Mouse (Mus musculus) midbrain, embryonic 13.5 days (tissue): Measurements from ENCODE around the gene Akr1b3. TPM values are rescaled to one million over a fixed set of nuclear protein-coding genes. Genes with fewer than 3 reads are reported as not detected.

ENCODE experiments used
- ATAC-seq: fragments of 200-750 bp; cut with Nextera tagmentation; 2 replicates; pipeline ENCODE4 v1.8.0; 2017; ENCODE audit warnings: mild to moderate bottlenecking, moderate TSS enrichment, moderate library complexity
- H3K27ac ChIP-seq: fragments of 300-500 bp; sonication (generic); 2 replicates; pipeline ENCODE4 v1.5.1; 2015; ENCODE audit warnings: inconsistent platforms, mild to moderate bottlenecking, moderate library complexity
- H3K27me3 ChIP-seq: fragments of 300-500 bp; sonication (generic); 2 replicates; pipeline ENCODE4 v1.6.1; 2015; ENCODE audit warnings: mild to moderate bottlenecking, inconsistent platforms
- H3K36me3 ChIP-seq: fragments of 300-500 bp; sonication (generic); 2 replicates; pipeline ENCODE4 v1.6.1; 2015; ENCODE audit warnings: mild to moderate bottlenecking, inconsistent platforms
- H3K4me1 ChIP-seq: fragments of 300-500 bp; sonication (generic); replicated peaks from 2 replicates; pipeline ENCODE4 v1.6.1; 2015; ENCODE audit warnings: inconsistent platforms
- H3K4me2 ChIP-seq: fragments of 300-500 bp; sonication (generic); replicated peaks from 2 replicates; pipeline ENCODE4 v1.6.1; 2015; ENCODE audit warnings: moderate library complexity, mild to moderate bottlenecking, inconsistent platforms
- H3K4me3 ChIP-seq: fragments of 300-500 bp; sonication (generic); replicated peaks from 2 replicates; pipeline ENCODE4 v1.5.1; 2015; ENCODE audit warnings: mild to moderate bottlenecking, inconsistent platforms
- H3K9ac ChIP-seq: fragments of 300-500 bp; sonication (generic); replicated peaks from 2 replicates; pipeline ENCODE4 v1.6.1; 2015; ENCODE audit warnings: mild to moderate bottlenecking, inconsistent platforms
- H3K9me3 ChIP-seq: fragments of 300-500 bp; sonication (generic); 2 replicates; pipeline ENCODE4 v1.6.1; 2016; ENCODE audit warnings: mild to moderate bottlenecking, inconsistent platforms
- WGBS: fragments of 180-500 bp; shearing (Covaris S2); methylation state at CpG from one replicate; pipeline ENCODE4 v1.1.7; 2015; 5-methylcytosine and 5-hydroxymethylcytosine counted together
- polyA plus RNA-seq: library from polyadenylated mRNA; unstranded; fragments of >200 nt; fragmentation: Nextera tagmentation; extraction: Ambion mirVana; gene quantifications from 2 replicates; pipeline ENCODE4 v1.2.1, GENCODE M21; 2015

Gene Akr1b3
- polyA plus RNA-seq, 1 experiment from 2014 or later: 103 TPM

GRCm38 (mm10) chr6:34290091-34290490 is 27.2 kb downstream of the Akr1b3 start:
- Histone ChIP-seq H3K4me1 (no peaks in the 10 kb centered on the region), H3K27ac (no peak overlapping the region), H3K9ac (no peak overlapping the region), H3K4me3 (no peak overlapping the region), H3K9me3 (no peaks in the 10 kb centered on the region), H3K27me3 (no peaks in the 10 kb centered on the region), H3K4me2 (no peak overlapping the region), H3K36me3 (no peaks in the 10 kb centered on the region)
- ATAC-seq: no peak
- WGBS: 92% methylated on average over 17 of the region's 17 CpGs

GRCm38 (mm10) chr6:34288098-34288497 is 29.2 kb downstream of the Akr1b3 start:
- WGBS: 82% methylated on average over 10 of the region's 10 CpGs
- no peak for ATAC-seq

DNA sequence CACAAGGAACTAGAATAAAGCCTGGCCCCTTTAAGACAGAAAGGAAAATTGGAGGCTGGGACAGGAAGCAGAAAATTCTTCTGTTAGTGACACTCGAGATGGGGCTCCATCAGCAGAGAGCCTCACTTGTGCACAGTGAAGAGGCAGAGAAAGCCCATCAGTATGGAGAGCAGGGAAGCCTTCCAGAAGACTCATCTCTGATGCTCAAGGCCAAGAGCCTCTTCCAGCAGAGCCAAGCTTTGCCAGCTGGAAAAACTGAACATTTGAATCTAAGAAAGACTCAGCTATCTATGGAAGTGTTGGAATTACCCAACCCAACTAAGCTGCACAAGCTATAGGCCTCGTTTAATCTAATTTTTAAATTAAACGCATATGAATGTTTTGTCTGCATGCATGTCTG is 30.4 kb downstream of the Akr1b3 start:
- H3K36me3 ChIP-seq: no peaks in the 10 kb centered on the region
- H3K9ac ChIP-seq: no peak overlapping the region
- H3K4me1 ChIP-seq: no peaks in the 10 kb centered on the region
- H3K9me3 ChIP-seq: no peaks in the 10 kb centered on the region
- 84% methylated on average over 3 of the region's 3 CpGs for WGBS
- H3K27me3 ChIP-seq: no peaks in the 10 kb centered on the region
- no peak overlapping the region for H3K4me2 ChIP-seq
- ATAC-seq: no peak
- H3K27ac ChIP-seq: no peak overlapping the region
- H3K4me3 ChIP-seq: no peak overlapping the region

More at GRCm38 (mm10) chr6:34288098-34288497, 29.2 kb downstream of the Akr1b3 start:
- no peaks in the 10 kb centered on the region for H3K36me3 ChIP-seq
- no peak overlapping the region for H3K4me3 ChIP-seq
- no peak overlapping the region for H3K9ac ChIP-seq
- no peaks in the 10 kb centered on the region for H3K4me1 ChIP-seq
- H3K9me3 ChIP-seq: no peaks in the 10 kb centered on the region
- H3K4me2 ChIP-seq: no peak overlapping the region
- H3K27ac ChIP-seq: no peak overlapping the region
- H3K27me3 ChIP-seq: no peaks in the 10 kb centered on the region

- no peaks in the 10 kb centered on the region for H3K4me1 ChIP-seq
- WGBS: 79% methylated on average over 5 of the region's 5 CpGs
These were observed 38.9 kb downstream of the Akr1b3 start for GRCm38 (mm10) chr6:34278385-34278784.

DNA sequence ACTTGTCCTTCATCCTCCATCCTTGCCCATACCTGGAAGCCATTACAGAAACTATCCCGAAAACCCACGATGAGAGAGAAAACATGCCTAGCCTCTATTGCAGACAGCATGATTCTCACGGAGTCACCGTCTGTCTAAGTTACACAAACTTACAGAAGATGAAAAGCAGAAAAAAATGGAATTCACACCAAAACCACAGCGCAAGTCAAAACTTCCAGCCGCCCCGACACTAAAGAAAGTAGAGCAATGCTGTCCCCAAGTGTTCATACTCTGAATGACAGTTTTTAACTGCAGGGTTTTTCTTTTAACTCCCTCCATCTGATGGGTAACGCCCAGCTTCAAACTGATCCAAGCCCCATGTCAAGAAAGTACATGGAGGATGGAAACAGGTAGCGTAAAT is 39.6 kb downstream of the Akr1b3 start:
- WGBS: 26% methylated on average over 9 of the region's 9 CpGs
- ATAC-seq: no peak
- H3K4me3 ChIP-seq: no peak overlapping the region
- H3K36me3 ChIP-seq: no peaks in the 10 kb centered on the region
- no peaks in the 10 kb centered on the region for H3K4me1 ChIP-seq
- no peaks in the 10 kb centered on the region for H3K9me3 ChIP-seq
- no peak overlapping the region for H3K27ac ChIP-seq
- no peak overlapping the region for H3K9ac ChIP-seq
- H3K4me2 ChIP-seq: no peak overlapping the region
- H3K27me3 ChIP-seq: no peaks in the 10 kb centered on the region

More at GRCm38 (mm10) chr6:34278385-34278784, 38.9 kb downstream of the Akr1b3 start:
- Histone ChIP-seq H3K9me3 (no peaks in the 10 kb centered on the region), H3K4me2 (no peak overlapping the region), H3K9ac (no peak overlapping the region), H3K36me3 (no peaks in the 10 kb centered on the region), H3K27me3 (no peaks in the 10 kb centered on the region), H3K4me3 (no peak overlapping the region), H3K27ac (no peak overlapping the region)
- ATAC-seq: no peak

- H3K36me3 ChIP-seq: no peaks in the 10 kb centered on the region
- ATAC-seq: no peak
- 85% methylated on average over 2 of the region's 2 CpGs for WGBS
These were observed 42.9 kb downstream of the Akr1b3 start for GRCm38 (mm10) chr6:34274346-34274745.

DNA sequence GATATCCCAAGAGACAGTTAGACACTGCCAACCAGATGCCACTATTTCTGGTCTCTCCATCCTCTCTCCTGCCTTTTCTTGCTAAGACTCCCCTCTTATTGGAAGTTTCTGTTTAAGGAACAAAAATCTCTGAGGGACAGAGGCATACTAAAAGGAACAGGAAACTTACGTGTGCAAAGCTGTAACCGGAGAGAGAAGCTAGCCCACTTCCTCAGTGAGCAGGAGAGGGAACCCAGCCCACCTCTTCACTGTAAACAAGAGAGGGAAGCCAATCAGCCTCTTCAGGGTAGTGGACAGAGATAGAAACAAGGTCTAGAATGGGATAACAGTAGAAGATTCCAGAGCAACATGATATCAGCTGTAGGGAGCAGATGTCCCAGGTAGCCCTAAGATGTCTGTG is 44.2 kb downstream of the Akr1b3 start:
- Histone ChIP-seq H3K4me3 (no peak overlapping the region), H3K9ac (no peak overlapping the region), H3K27me3 (no peaks in the 10 kb centered on the region), H3K27ac (no peak overlapping the region), H3K4me2 (no peak overlapping the region), H3K4me1 (peaks cover 6% of the 10 kb centered on the region; the same call in 1 of the 2 replicates), H3K9me3 (no peaks in the 10 kb centered on the region), H3K36me3 (no peaks in the 10 kb centered on the region)
- ATAC-seq: no peak
- WGBS: 84% methylated on average over 2 of the region's 2 CpGs

More at GRCm38 (mm10) chr6:34274346-34274745, 42.9 kb downstream of the Akr1b3 start:
- H3K27me3 ChIP-seq: no peaks in the 10 kb centered on the region
- no peak overlapping the region for H3K4me2 ChIP-seq
- H3K4me3 ChIP-seq: no peak overlapping the region
- no peak overlapping the region for H3K9ac ChIP-seq
- peaks cover 6% of the 10 kb centered on the region; the same call in 1 of the 2 replicates for H3K4me1 ChIP-seq
- H3K27ac ChIP-seq: no peak overlapping the region
- H3K9me3 ChIP-seq: no peaks in the 10 kb centered on the region

GRCm38 (mm10) chr6:34272462-34272861 is 44.8 kb downstream of the Akr1b3 start:
- H3K4me2 ChIP-seq: no peak overlapping the region

DNA sequence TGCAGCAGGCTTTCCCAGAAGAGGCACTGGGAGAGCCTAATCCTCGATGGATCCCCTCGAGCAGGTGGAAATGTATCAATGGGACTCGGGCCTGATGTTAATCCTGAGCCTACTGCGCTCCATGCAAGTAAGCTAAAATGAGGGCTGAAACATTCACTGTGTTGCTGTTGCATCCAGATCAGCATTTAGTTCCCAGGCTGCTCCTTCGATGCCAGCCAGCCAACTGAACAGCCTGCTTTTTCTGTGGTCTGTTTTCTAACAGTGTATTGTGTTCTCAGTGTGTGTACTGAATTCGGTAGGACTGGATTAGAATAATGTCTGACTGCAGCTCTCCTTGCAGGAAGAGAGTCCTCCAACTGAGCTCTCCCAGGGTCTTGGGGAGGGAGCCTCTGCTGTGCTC is 46.6 kb downstream of the Akr1b3 start:
- no peak overlapping the region for H3K4me3 ChIP-seq
- WGBS: 28% methylated on average over 6 of the region's 6 CpGs
- 0 out of 2 replicates have a peak, but pooled peaks have one; percentile 11 for ATAC-seq
- H3K9me3 ChIP-seq: no peaks in the 10 kb centered on the region
- H3K4me1 ChIP-seq: peaks cover 6% of the 10 kb centered on the region; the same call in 1 of the 2 replicates
- no peak overlapping the region for H3K27ac ChIP-seq
- H3K4me2 ChIP-seq: no peak overlapping the region
- no peaks in the 10 kb centered on the region for H3K27me3 ChIP-seq
- no peaks in the 10 kb centered on the region for H3K36me3 ChIP-seq
- no peak overlapping the region for H3K9ac ChIP-seq

More at GRCm38 (mm10) chr6:34272462-34272861, 44.8 kb downstream of the Akr1b3 start:
- no peak for ATAC-seq
- Histone ChIP-seq H3K27me3 (no peaks in the 10 kb centered on the region), H3K4me3 (no peak overlapping the region), H3K4me1 (peaks cover 6% of the 10 kb centered on the region; the same call in 1 of the 2 replicates), H3K36me3 (no peaks in the 10 kb centered on the region), H3K9ac (no peak overlapping the region), H3K9me3 (no peaks in the 10 kb centered on the region), H3K27ac (no peak overlapping the region)
- WGBS: 97% methylated on average over 5 of the region's 5 CpGs

GRCm38 (mm10) chr6:34258546-34258945 is 58.7 kb downstream of the Akr1b3 start:
- H3K36me3 ChIP-seq: no peaks in the 10 kb centered on the region
- no peak overlapping the region for H3K4me2 ChIP-seq
- no peaks in the 10 kb centered on the region for H3K9me3 ChIP-seq
- no peaks in the 10 kb centered on the region for H3K27me3 ChIP-seq
- no peak overlapping the region for H3K4me3 ChIP-seq
- H3K27ac ChIP-seq: no peak overlapping the region
- no peak overlapping the region for H3K9ac ChIP-seq
- WGBS: 57% methylated on average over 5 of the region's 5 CpGs
- no peak for ATAC-seq
- H3K4me1 ChIP-seq: no peaks in the 10 kb centered on the region; the same call in 1 of the 2 replicates

Other genes with a start within 250 kb of the Akr1b3 start
- 39.3 and 42.3 TPM in 2 replicates for gene Slc35b4, start 140.4 kb downstream of the Akr1b3 start, polyA plus RNA-seq
- gene Akr1b8, start 36.6 kb upstream of the Akr1b3 start, polyA plus RNA-seq: 6.8 and 10.1 TPM in 2 replicates
- 8.1 and 8.4 TPM in 2 replicates for gene Akr1b10, start 66.7 kb upstream of the Akr1b3 start, polyA plus RNA-seq
- not detected in 2 replicates for gene Akr1b7, start 94.9 kb upstream of the Akr1b3 start, polyA plus RNA-seq
- gene Bpgm, start 158.7 kb upstream of the Akr1b3 start, polyA plus RNA-seq: 93.7 and 101 TPM in 2 replicates